Mouse (Mus musculus): ENCODE measurements around the gene Foxo6. TPM values are rescaled to one million over a fixed set of nuclear protein-coding genes. Genes with fewer than 3 reads are reported as not detected.

Gene Foxo6
- polyA plus RNA-seq, 1 experiment from 2014 or later, result 0.17 TPM

DNA sequence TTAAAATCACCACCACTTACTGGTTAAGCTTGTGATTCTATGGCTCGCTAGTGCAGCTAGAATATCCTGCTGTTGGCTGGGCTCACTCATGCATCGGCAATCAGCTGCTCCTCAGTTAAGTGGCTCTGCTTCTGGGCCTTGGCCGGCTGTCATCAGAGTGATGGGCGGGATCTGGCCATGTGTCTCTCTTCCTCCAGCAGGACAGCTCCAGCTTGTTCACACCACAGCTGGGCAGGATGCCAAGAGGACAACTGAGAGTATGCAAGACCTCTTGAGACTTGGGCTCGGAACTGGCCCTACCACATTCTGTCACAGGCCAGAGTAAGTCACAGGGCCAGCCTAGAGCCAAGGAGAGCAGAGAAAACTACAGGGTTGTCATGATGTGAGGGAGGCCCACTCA lies 39.7 kb downstream of the Foxo6 start:
- no peak overlapping the region for H3K4me2 ChIP-seq (replicated peaks; ENCODE audit: low read depth)
- WGBS, result 33% methylated on average over 5 of the region's 5 CpGs
- no peaks in the 10 kb centered on the region for H3K27me3 ChIP-seq (replicated peaks; ENCODE audit: control insufficient read depth, insufficient read depth, low read length)
- no peak overlapping the region for H3K9ac ChIP-seq (ENCODE audit: low read depth, low read length)
- H3K27ac ChIP-seq (ENCODE audit: low read depth, low read length), result no peak overlapping the region
- H3K4me1 ChIP-seq (replicated peaks; ENCODE audit: control insufficient read depth, insufficient read depth, low read length), result no peaks in the 10 kb centered on the region
- no peaks in the 10 kb centered on the region for H3K9me3 ChIP-seq (ENCODE audit: control insufficient read depth)
- no peak for ATAC-seq
- no peaks in the 10 kb centered on the region for H3K36me3 ChIP-seq (ENCODE audit: control insufficient read depth, insufficient read depth)
- no peak for TF ChIP-seq CTCF (IDR thresholded peaks at IDR 0.05; ENCODE audit: low read depth)
- H3K4me3 ChIP-seq (ENCODE audit: low read depth, low read length), result no peak overlapping the region

DNA sequence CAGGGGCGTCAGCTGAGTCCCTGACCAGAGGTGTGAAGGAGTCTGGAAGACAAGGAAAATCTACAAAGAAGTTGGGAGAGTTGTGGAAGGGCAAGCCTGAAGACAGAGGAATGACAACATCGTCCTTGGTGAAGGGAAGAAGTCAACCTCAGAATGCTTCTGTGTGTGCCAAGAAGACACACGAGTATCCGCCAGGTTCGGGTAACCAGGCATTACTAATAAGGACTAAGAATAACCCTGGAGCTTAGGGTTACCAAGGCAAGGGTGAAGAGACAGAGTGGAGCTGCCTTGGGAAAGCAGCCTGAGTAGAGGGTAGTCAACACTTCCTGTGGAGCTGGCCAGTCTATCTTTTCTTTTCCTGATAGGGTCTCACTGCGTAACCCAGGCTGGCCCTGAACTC lies 41.1 kb downstream of the Foxo6 start:
- Histone ChIP-seq H3K27ac (ENCODE audit: low read depth, low read length) (no peak overlapping the region), H3K9me3 (ENCODE audit: control insufficient read depth) (no peaks in the 10 kb centered on the region), H3K27me3 (replicated peaks; ENCODE audit: control insufficient read depth, insufficient read depth, low read length) (no peaks in the 10 kb centered on the region), H3K9ac (ENCODE audit: low read depth, low read length) (no peak overlapping the region), H3K36me3 (ENCODE audit: control insufficient read depth, insufficient read depth) (no peaks in the 10 kb centered on the region), H3K4me1 (replicated peaks; ENCODE audit: control insufficient read depth, insufficient read depth, low read length) (no peaks in the 10 kb centered on the region), H3K4me2 (replicated peaks; ENCODE audit: low read depth) (no peak overlapping the region), H3K4me3 (ENCODE audit: low read depth, low read length) (no peak overlapping the region)
- WGBS, result 89% methylated on average over 6 of the region's 6 CpGs
- no peak for TF ChIP-seq CTCF (IDR thresholded peaks at IDR 0.05; ENCODE audit: low read depth)
- no peak for ATAC-seq

DNA sequence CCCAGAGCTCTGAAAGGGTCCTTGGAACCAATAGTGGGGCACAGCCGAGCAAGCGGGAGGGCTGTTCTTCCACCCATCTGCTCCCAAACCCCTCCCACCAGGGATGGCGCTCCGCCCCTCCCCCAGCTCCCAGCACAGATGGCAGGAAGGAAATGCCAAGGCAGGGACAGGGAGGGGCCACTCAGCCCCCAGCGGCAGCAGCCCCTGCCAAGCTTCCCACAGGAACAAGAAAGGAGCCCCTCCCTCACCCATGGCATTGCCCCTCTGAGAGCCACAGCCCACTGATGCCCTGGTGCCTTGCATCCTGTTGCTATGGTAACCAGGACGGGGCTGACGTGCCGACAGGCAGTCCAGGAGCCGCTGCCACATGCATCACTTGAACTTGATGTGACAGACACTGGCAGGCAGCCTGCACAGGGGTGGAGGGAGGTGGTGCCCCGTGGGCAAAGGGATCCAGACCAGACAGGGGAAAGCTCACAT lies 44.3 kb downstream of the Foxo6 start:
- 0 out of 2 replicates have a peak, but pooled peaks have one; percentile 34 for ATAC-seq
- H3K4me2 ChIP-seq (replicated peaks; ENCODE audit: low read depth), result no peak overlapping the region

GRCm38 (mm10) chr4:120241106-120241505 lies 46.0 kb downstream of the Foxo6 start:
- no peaks in the 10 kb centered on the region for H3K9me3 ChIP-seq (ENCODE audit: control insufficient read depth)
- no peak for TF ChIP-seq CTCF (IDR thresholded peaks at IDR 0.05; ENCODE audit: low read depth)
- ATAC-seq, result no peak
- no peak overlapping the region for H3K4me3 ChIP-seq (ENCODE audit: low read depth, low read length)
- no peak overlapping the region for H3K9ac ChIP-seq (ENCODE audit: low read depth, low read length)
- no peak overlapping the region for H3K27ac ChIP-seq (ENCODE audit: low read depth, low read length)
- no peaks in the 10 kb centered on the region for H3K36me3 ChIP-seq (ENCODE audit: control insufficient read depth, insufficient read depth)
- no peaks in the 10 kb centered on the region for H3K4me1 ChIP-seq (replicated peaks; ENCODE audit: control insufficient read depth, insufficient read depth, low read length)
- H3K4me2 ChIP-seq (replicated peaks; ENCODE audit: low read depth), result no peak overlapping the region
- 75% methylated on average over 3 of the region's 3 CpGs for WGBS
- H3K27me3 ChIP-seq (replicated peaks; ENCODE audit: control insufficient read depth, insufficient read depth, low read length), result peaks cover 4% of the 10 kb centered on the region; the same call in 1 of the 2 replicates

More for the DNA sequence above, 44.3 kb downstream of the Foxo6 start:
- Histone ChIP-seq H3K4me3 (ENCODE audit: low read depth, low read length) (no peak overlapping the region), H3K9ac (ENCODE audit: low read depth, low read length) (no peak overlapping the region), H3K4me1 (replicated peaks; ENCODE audit: control insufficient read depth, insufficient read depth, low read length) (no peaks in the 10 kb centered on the region), H3K36me3 (ENCODE audit: control insufficient read depth, insufficient read depth) (no peaks in the 10 kb centered on the region), H3K9me3 (ENCODE audit: control insufficient read depth) (no peaks in the 10 kb centered on the region), H3K27ac (ENCODE audit: low read depth, low read length) (no peak overlapping the region), H3K27me3 (replicated peaks; ENCODE audit: control insufficient read depth, insufficient read depth, low read length) (peaks cover 4% of the 10 kb centered on the region; the same call in 1 of the 2 replicates)
- WGBS, result 15% methylated on average over 10 of the region's 10 CpGs
- TF ChIP-seq CTCF (IDR thresholded peaks at IDR 0.05; ENCODE audit: low read depth), result no peak

- Histone ChIP-seq H3K4me2 (replicated peaks; ENCODE audit: low read depth) (no peak overlapping the region), H3K36me3 (ENCODE audit: control insufficient read depth, insufficient read depth) (no peaks in the 10 kb centered on the region), H3K9me3 (ENCODE audit: control insufficient read depth) (no peaks in the 10 kb centered on the region), H3K27ac (ENCODE audit: low read depth, low read length) (no peak overlapping the region), H3K4me1 (replicated peaks; ENCODE audit: control insufficient read depth, insufficient read depth, low read length) (no peaks in the 10 kb centered on the region), H3K9ac (ENCODE audit: low read depth, low read length) (no peak overlapping the region), H3K27me3 (replicated peaks; ENCODE audit: control insufficient read depth, insufficient read depth, low read length) (peaks cover 4% of the 10 kb centered on the region; the same call in 1 of the 2 replicates), H3K4me3 (ENCODE audit: low read depth, low read length) (no peak overlapping the region)
- no peak for TF ChIP-seq CTCF (IDR thresholded peaks at IDR 0.05; ENCODE audit: low read depth)
- 55% methylated on average over 3 of the region's 3 CpGs for WGBS
- no peak for ATAC-seq
Observed at GRCm38 (mm10) chr4:120239419-120239818, 47.7 kb downstream of the Foxo6 start.

DNA sequence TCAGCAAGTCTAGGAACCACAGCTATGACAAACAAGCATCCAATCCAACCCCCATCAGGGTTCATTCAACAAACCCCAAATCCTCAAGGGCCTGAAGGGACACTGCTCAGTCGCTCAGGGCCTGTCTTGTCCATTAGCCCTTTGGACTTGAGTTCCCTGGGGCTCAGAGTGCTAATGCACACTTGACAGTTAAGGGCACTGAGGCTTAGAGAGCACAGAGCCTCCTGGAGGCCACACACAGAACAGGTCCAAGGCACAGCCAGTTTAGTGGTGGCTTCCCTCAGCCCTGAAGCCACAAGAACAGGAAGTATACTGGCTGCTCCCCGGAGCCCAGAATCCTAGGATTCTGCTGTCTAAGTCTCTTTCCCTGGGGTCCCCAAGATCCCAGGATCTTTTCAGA lies 53.9 kb downstream of the Foxo6 start:
- no peak for ATAC-seq
- H3K27ac ChIP-seq (ENCODE audit: low read depth, low read length), result no peak overlapping the region
- no peak overlapping the region for H3K9ac ChIP-seq (ENCODE audit: low read depth, low read length)
- H3K4me1 ChIP-seq (replicated peaks; ENCODE audit: control insufficient read depth, insufficient read depth, low read length), result no peaks in the 10 kb centered on the region
- no peaks in the 10 kb centered on the region for H3K36me3 ChIP-seq (ENCODE audit: control insufficient read depth, insufficient read depth)
- H3K4me3 ChIP-seq (ENCODE audit: low read depth, low read length), result no peak overlapping the region
- WGBS, result 55% methylated on average over 2 of the region's 2 CpGs
- H3K27me3 ChIP-seq (replicated peaks; ENCODE audit: control insufficient read depth, insufficient read depth, low read length), result no peaks in the 10 kb centered on the region
- no peak overlapping the region for H3K4me2 ChIP-seq (replicated peaks; ENCODE audit: low read depth)
- TF ChIP-seq CTCF (IDR thresholded peaks at IDR 0.05; ENCODE audit: low read depth), result peak; percentile 36
- H3K9me3 ChIP-seq (ENCODE audit: control insufficient read depth), result no peaks in the 10 kb centered on the region

DNA sequence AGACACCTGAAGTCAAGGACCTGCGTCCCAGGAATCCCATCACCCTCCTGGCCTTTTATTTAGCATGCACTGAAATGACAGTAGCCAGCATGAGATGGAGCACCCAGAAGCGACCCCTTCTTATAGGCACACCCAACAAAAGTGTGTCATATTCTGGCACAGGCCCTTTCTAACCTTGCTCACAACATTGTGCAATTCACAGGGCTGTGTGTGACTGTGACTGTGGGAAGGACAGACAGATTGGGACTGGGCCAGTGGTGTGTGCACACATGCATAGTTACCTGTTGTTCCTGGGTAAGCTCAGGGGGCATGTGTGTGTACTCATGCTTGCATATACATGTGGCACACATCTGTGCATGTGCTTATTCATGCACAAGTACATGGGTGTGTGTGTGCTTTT lies 54.6 kb downstream of the Foxo6 start:
- 86% methylated on average over 2 of the region's 2 CpGs for WGBS
- H3K4me1 ChIP-seq (replicated peaks; ENCODE audit: control insufficient read depth, insufficient read depth, low read length), result no peaks in the 10 kb centered on the region
- no peak overlapping the region for H3K27ac ChIP-seq (ENCODE audit: low read depth, low read length)
- no peak overlapping the region for H3K4me3 ChIP-seq (ENCODE audit: low read depth, low read length)
- no peak overlapping the region for H3K9ac ChIP-seq (ENCODE audit: low read depth, low read length)
- H3K36me3 ChIP-seq (ENCODE audit: control insufficient read depth, insufficient read depth), result no peaks in the 10 kb centered on the region
- H3K27me3 ChIP-seq (replicated peaks; ENCODE audit: control insufficient read depth, insufficient read depth, low read length), result no peaks in the 10 kb centered on the region
- TF ChIP-seq CTCF (IDR thresholded peaks at IDR 0.05; ENCODE audit: low read depth), result no peak
- no peak overlapping the region for H3K4me2 ChIP-seq (replicated peaks; ENCODE audit: low read depth)
- no peak for ATAC-seq
- H3K9me3 ChIP-seq (ENCODE audit: control insufficient read depth), result no peaks in the 10 kb centered on the region
